Mouse (Mus musculus): ENCODE measurements around the gene Med24.
A peak's percentile ranks its signal among the peaks of the same experiment; 100 is the strongest.
"Not testable (repeated sequence)": the region's sequence is repeated elsewhere in the genome, so short reads cannot be mapped to it uniquely, and the experiment has no call there.

The Med24 gene

GRCm38 (mm10) chr11:98720756-98721155 lies 8.5 kb downstream of the Med24 start:
- DNase-seq: no peak

GRCm38 (mm10) chr11:98717904-98718303 lies 11.3 kb downstream of the Med24 start:
- no peak for DNase-seq

GRCm38 (mm10) chr11:98715946-98716345 lies 13.3 kb downstream of the Med24 start:
- no peak for DNase-seq

DNA sequence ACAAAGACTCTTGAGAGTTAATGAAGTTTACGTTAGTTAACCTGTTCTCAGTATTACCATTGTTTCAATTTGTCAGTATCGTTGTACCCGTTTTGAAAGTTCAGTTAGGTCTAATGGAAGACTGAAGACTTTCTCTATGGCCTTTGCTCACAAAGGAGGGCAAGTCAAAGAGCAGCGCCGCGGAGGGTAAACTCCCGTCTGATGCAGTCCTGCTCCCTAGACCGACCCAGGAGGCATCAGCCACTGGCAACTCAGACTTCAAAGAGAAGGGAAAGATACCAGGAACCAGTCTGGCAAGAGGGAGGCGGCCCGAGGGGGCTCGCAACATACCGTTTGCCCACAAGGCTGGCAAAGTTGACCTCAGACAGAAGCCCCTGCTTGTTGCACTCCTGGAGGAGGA lies 15.5 kb downstream of the Med24 start:
- DNase-seq: no peak

GRCm38 (mm10) chr11:98712009-98712408 lies 17.2 kb downstream of the Med24 start:
- not testable (repeated sequence) for DNase-seq

DNA sequence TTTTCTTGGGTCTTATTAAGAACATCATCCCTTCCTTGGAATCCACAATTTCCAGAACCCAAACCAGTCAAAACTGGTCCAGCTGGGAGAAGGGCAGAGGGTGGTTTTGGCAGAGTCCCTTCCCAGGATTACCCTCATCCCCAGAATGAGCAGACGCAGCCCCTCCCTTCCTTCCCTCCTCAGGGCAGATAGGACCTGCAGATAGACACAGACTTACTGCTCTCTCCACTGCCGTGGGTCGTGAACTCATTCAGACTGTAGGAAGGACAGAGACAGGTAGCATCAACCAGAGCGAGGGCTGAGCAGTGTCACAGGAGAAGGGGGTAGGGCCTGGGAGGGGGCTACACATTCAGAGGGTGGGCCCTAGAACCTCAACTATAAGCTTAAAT lies 18.2 kb downstream of the Med24 start:
- no peak for DNase-seq

GRCm38 (mm10) chr11:98710416-98711045 lies 18.7 kb downstream of the Med24 start:
- DNase-seq: peak; percentile 37 to 48

DNA sequence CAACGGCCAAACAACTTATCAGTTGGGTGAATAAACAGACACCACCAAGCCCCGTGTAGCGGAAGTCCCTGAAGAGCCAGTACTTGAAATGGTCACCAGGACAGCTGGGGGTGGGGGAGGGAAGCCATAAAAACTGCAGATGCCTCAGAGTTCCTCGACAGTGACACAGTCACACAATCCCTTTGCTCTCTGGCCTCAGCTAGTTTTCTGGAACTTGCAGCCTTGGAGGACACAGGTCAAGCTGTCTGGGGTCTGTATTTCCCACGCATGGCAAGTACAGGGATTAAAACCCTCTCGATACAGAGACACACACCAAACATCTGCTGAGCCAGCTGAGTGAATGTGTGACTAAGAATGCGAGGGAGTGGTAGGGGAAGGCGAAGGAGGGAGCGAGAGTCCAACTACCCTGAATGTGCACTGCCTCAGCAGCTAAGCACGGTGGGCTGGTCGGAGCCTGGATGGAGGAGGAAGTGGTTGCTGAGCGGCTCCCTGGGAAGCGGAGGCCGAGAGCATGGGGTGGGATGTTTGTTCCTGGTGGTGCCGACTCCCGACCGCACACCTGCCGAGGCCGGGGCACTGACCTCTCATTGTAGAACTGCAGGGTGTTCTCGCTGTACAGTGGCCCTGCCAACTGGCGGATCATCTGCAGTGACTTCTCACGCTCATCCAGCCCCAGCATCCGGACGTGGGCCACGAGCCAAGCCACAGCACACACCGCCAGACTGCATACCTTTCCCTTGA lies 20.1 kb downstream of the Med24 start:
- no peak for DNase-seq

DNA sequence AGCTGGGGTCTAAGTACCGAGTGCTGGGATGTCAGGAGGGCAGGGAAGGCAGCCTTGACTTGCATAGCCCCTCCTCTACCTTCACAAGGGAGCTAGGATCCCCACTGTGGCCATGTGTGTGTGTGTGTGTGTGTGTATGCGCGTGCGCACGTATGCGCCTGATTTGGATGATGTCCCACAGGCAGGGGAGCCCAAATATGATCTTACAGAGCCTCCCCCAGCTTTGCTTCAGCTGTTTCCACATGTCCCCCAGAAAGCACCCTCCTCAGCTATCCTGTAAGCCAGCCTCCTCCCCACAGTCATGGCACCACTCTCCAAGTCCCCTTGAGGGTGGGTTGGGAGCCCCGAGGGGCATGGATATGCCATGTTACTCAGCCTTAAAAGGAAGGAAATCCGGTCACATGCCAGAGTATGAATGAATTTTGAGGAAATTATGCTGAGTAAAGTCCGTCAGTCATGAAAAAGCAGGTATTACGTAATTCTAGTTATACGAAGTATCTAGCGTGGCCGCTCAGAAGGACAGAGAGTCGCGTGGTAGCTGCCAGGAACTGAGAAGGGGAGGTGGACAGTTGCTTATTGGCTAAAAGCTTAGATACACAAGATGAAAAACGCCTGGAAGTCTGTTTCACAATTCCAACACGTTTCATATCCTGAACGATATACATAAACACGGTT lies 20.8 kb downstream of the Med24 start:
- DNase-seq: no peak

GRCm38 (mm10) chr11:98707401-98708281 lies 21.6 kb downstream of the Med24 start:
- no peak for DNase-seq

GRCm38 (mm10) chr11:98705021-98705420 lies 24.2 kb downstream of the Med24 start:
- no peak for DNase-seq

DNA sequence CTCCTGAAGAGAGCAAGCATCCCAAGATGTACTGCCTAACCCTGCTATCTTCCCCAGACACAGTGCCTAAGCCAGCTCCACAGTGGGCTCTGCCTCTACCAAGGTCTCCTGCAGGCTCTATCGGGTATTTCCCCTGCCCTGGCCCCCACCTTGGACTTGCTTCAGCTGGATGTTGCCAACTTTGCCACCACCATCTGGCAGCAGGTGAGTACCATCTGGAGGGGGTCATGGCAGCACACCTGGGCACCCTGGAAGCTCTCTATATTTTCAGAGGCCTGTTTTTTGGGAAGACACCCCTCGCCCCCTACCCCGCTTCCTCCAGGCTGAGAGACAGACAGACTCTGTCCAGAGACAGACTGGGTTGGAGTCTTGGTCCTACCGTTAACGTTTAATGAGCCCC lies 26.9 kb downstream of the Med24 start:
- DNase-seq: no peak

DNA sequence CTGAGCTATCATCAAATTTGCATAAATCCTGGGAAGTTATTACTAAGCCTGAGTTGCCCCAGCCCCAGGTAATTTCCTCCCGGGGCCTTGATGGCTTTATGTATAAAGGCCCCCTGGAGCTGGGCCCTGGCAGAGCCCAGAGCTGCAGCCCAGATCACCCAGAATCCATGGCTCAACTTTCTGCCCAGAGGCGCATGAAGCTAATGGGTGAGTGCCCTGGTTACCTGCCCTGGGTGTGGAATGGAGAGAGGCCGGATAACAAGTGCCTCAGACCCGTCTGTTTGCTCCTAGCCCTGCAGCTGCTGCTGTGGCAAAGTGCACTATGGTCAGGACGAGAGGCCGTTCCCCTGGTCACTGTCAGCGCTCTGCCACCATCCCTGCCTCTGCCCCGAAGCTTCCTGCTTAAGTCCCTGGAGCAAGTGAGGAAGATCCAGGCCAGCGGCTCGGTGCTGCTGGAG lies 28.0 kb downstream of the Med24 start, which contains the start of gene Csf3:
Csf3 (plus strand) TSS at position 51 of the 458 bp plus-strand sequence.
- DNase-seq: no peak

GRCm38 (mm10) chr11:98699911-98700310 lies 29.3 kb downstream of the Med24 start:
- peak; percentile 38 to 47 for DNase-seq

GRCm38 (mm10) chr11:98698849-98699640 lies 30.2 kb downstream of the Med24 start:
- DNase-seq: no peak

GRCm38 (mm10) chr11:98697225-98697624 lies 32.0 kb downstream of the Med24 start:
- DNase-seq: no peak

DNA sequence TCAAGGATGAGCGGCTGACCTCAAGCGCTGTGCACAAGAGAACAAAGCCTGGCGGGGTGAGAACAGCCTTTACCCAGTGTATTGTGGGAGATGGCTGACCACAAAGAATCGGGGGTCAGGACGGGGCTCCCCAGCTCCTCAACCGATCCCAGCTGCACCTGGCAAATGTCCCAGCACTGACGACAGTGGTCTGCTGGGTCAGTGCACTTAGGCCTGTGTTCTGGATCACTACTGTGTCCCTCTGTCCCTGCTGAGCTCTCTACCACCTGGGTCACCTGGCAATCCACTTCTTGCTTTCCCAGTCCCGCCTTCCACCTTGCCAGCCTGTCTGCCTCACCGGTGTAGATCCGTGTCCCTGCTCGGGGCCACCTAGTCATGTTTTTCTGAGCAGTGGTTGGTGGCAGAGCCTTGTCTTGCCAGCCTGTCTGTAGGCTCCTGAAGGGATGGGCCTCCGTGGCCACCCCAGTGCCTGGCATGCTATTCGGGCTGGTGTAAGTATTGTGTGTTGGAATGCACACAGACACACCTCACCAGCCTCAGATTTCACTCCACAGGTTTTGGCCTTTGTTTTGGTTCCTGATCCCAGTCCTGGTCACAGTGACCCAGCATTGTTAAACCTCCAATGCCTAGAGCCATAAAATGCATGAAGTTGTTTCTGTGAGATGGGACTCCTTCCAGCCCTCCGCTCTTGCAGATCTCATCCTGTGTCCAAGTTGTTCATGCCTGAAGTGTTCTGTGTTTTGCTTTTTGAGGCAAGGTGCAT lies 32.6 kb downstream of the Med24 start:
- DNase-seq: no peak

- DNase-seq: no peak
Observed at GRCm38 (mm10) chr11:98695408-98695807, 33.8 kb downstream of the Med24 start.

GRCm38 (mm10) chr11:98694301-98694700 lies 34.9 kb downstream of the Med24 start:
- no peak for DNase-seq

- DNase-seq: no peak
Observed at GRCm38 (mm10) chr11:98693746-98694145, 35.5 kb downstream of the Med24 start.

GRCm38 (mm10) chr11:98693201-98693600 lies 36.0 kb downstream of the Med24 start:
- DNase-seq: peak; percentile 81
